Mouse (Mus musculus) left cerebral cortex, adult 6 months (tissue): Measurements from ENCODE around the gene D930048N14Rik. TPM values are rescaled to one million over a fixed set of nuclear protein-coding genes. Genes with fewer than 3 reads are reported as not detected.

Source experiments
- long read RNA-seq, 2 experiments: library from polyadenylated mRNA; unstranded; transcript quantifications; one replicate each; pipeline ENCODE4 v2.0.0; 2019 to 2020
- polyA plus RNA-seq: library from polyadenylated mRNA; unstranded; fragments of <200 nt; fragmentation: Nextera tagmentation; gene quantifications from 2 replicates; pipeline ENCODE4 v1.2.3, GENCODE M21; 2021

The D930048N14Rik gene
- polyA plus RNA-seq: 0.31 and 0.43 TPM in 2 replicates
- long read RNA-seq, experiment 1, partial matches to known transcripts: 4 of 5 reads
- long read RNA-seq, experiment 1, other reads (novel, unspliced or antisense): 0 of 5 reads
- long read RNA-seq, experiment 2, partial matches to known transcripts: 0 of 2 reads
- long read RNA-seq, experiment 2, other reads (novel, unspliced or antisense): 2 of 2 reads

DNA sequence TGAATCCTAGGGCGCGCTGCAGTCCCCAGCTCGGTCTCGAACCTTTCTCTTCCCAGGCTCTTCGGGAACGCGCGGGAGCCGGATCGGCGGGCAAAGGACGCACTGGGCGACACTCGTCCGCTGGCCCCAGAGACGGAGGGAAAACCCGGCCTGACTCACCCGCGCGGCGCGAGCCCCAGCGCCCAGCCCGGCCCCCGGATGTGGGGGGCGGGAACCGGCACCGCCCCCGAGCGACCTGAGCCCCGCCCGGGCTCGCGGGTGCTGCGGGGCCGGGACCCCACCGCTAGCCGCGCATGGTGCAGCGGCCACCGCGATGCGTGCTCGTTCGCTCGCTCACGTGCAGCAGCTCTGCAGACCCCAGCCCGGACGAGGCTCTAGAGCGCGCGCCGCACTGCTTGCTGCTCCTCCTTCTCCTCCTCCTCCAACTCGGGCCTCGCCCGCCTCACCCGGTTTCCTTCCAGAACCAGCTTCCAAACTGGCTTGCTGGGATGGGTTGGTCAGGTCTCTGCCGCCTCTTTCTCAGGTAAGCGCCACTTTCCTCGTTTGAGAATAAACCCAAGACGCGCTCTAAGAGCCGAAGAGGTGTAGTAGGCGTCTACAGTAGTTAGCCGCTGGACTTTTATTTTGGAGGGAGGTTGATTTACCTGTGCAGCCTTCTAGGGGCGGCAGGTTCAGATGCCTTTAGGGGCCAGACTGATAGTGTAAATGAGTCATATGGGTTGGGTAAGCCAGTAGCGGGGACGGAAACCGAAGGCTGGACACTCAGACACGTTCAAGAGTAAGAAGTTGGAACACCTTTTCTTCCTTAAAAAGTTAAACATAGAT is at the start of gene D930048N14Rik, which contains the start of gene N4bp3:
Gene D930048N14Rik (plus strand): TSS at position 264 of the 825 bp plus-strand sequence.
Gene N4bp3 (minus strand): TSS at position 152 of the 825 bp plus-strand sequence.

DNA sequence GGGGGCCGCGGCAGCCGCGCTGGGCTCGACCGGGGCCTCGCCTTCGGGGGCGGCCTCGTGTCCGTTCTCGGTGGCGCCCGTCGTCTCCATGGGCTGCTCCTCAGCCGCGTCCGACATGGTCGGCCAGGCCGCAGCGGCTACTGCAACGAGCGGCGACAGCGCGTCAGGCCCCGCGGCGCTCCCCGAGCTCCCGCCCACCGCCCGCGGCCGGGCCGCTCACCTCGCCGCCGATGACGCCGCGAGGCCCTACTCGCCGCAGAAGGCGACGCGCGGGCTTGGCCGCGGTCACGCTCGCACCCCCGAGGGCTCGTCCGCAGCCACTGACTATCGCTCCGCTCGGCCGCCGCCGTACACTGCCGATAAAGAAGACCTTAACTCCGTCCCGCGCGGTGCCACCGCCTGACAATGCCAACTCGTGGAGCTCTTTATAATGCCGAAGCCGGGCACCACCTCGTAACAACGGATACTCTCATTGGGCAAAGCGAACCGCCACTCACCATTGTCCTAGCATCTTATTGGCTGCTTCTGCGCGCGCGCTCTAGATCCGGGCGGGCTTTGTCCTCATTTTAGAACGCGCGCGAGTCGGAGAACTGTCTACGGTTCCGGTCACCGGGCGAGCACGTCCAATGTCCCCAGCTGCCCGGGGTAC is 44.2 kb upstream of the D930048N14Rik start, which contains the start of gene Hnrnpab:
Gene Hnrnpab (minus strand): TSS at position 401 of the 649 bp plus-strand sequence.

DNA sequence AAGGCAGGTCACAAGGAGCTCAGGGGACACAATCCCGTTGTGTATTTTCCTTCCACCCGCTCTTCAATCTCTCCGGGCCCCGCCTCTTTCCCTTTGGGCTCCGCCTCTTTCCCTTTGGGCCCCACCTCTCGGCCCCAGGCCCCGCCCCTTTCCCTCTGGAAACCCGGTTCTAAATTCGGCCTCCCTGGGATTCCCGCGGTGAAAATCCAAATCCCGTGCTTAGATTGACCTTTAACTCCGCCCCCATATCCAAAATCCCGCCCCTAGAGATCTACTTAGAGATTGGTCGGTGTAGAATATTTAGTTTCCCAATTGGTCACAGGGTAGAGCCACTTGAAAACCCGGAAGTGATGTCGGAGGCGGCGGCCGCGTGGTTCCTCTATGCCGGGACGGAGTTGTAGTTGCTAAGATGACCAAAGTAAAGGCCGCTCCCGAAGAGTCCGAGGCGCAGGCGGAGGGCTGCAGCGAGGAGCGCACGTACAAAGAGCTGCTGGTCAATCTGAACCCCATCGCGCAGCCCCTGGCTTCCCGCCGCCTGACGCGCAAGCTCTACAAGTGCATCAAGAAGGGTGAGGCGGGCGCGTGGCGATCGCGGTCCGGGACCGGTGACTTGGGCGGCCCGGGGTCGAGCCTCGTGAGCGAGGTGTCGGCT is 31.2 kb upstream of the D930048N14Rik start, which contains the start of gene Nhp2:
Gene Nhp2 (plus strand): TSS at position 327 of the 652 bp plus-strand sequence.

DNA sequence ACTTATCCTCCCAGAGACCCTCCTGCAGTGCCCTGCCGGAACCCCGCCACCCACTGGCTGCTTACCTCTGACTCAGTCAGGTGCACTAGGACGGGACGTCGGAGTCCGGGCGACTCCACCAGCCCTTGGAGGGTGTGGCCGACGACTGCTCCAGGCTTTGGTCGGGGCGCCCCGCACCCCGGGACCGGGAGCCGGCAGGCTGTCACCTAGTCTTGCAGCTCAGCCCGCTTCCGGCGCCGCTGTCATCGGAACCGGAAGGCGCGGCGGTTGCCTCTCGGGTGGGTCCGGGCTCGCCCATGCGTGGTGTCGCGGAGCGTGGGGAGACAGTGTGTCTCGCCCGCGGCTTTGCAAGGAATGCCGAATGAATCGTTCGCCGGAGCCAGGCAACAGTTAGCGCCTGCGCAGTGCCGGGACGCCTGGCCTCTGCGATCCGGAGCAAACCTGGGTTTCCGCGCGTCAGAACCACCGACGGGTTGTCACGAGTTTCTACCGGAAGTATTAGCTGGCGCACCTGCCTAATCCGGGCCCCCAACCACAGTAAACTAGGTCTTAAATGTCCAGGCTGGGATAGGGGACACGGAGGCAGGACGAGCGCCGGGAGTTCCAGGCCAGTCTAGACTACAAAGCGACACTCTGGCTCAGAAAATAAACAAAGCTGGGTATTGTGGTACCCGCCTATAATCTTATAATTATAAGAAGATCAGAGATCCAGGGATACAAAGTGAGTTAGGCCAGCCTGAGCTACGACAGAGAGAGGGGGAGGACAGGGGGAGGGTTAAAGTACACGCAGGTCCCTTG is 15.0 kb upstream of the D930048N14Rik start, which contains the start of gene Rmnd5b:
Gene Rmnd5b (minus strand): TSS at position 372 of the 798 bp plus-strand sequence.

DNA sequence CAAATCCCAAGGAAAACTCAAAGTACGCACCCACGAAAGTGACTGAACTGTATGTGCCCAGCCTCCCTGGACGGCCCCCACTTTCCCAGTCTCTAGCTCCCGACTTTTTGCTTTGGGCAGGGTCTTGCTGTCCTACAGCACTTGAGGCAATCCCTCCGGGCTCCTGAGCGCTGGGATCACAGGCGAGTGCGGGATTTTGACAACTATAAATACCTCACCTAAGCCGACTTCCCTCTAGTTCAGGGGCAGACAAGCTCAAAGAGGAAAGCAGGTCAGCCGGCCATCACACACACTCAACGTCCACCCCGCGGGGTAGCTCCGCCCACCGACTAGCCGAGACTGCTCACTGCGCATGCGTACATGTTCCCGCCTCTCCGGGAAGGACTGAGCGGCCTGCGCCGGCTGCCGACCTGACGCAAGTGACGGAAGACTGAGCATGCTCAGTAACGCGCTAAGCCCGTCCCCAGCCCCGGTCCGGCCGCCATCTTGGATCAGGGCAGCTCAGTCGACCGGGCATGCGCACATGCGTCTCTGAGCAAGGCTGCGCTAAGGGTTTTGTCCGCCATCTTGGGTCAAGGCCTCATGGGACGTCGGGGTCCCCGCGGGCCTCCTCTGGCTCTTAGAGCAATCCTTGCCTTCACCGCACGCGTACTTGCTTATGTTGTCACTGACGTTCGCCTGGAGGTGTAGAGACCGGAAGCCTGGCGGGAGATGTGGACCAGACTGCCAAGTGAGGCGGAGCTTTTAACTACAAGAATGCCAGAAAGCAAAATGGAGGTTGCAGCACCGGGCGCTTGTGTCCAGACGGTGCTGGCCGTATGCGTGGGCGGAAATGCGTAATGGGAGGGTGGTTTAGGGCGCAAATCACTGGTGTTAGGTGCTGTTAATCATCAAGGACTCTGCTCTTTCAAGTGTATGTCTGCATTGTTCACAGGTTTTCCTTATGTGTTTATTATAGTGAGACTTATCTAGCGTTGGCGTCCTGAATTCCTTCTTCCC is 37.9 kb downstream of the D930048N14Rik start, which contains the start of gene 0610009B22Rik:
Gene 0610009B22Rik (minus strand): TSS at position 545 of the 999 bp plus-strand sequence.

Other genes with a start within 250 kb of the D930048N14Rik start
- 2.6 and 3.7 TPM in 2 replicates for gene Phykpl, start 66.2 kb upstream of the D930048N14Rik start, polyA plus RNA-seq
- gene Hnrnpab, start 44.1 kb upstream of the D930048N14Rik start, polyA plus RNA-seq: 17.6 and 97.7 TPM in 2 replicates
- 172 and 201 TPM in 2 replicates for gene Nhp2, start 31.2 kb upstream of the D930048N14Rik start, polyA plus RNA-seq
- gene Rmnd5b, start 15.1 kb upstream of the D930048N14Rik start, polyA plus RNA-seq: 62.3 and 86.2 TPM in 2 replicates
- 9.5 and 12.9 TPM in 2 replicates for gene N4bp3, start 112 bp upstream of the D930048N14Rik start, polyA plus RNA-seq
- gene 0610009B22Rik, start 37.9 kb downstream of the D930048N14Rik start, polyA plus RNA-seq: 110 and 117 TPM in 2 replicates
- 5.9 and 10.9 TPM in 2 replicates for gene Sec24a, start 112.7 kb downstream of the D930048N14Rik start, polyA plus RNA-seq
- gene Sar1b, start 112.7 kb downstream of the D930048N14Rik start, polyA plus RNA-seq: 187 and 233 TPM in 2 replicates
- gene Jade2, start 206.7 kb downstream of the D930048N14Rik start, polyA plus RNA-seq: 5.1 and 7.4 TPM in 2 replicates